Mouse (Mus musculus): ENCODE results near the gene Slc7a7. TPM values are rescaled to one million over a fixed set of nuclear protein-coding genes. Genes with fewer than 3 reads are reported as not detected.
A peak's percentile ranks its signal among the peaks of the same experiment; 100 is the strongest.

The Slc7a7 gene
- 6.2 and 8.4 TPM in 2 replicates for polyA plus RNA-seq (2016; fragmentation: Nextera tagmentation; extraction: Ambion mirVana)

DNA sequence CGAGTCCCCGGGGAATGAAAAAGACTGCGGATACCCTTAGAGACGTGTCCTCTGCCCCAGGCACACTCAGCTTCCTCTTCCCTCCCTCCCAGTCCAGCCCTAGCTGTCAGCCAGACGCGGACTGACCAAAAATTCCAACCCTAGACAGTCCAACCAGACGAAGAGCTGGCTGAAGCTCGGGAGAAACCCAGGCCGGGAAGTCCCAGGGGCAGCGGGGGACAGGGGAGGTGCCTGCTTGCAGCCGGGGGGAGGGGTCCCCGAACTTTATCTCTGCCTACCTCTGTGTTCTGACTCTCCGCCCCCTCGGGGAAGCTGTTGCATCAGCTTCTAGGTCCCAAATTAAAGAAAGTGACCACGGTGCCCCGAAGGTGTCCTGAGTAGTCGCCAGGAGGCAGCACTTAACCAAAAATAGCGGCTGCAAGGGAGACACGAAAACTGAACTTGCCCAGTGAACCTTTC, at the start of gene Slc7a7:
Gene Slc7a7, minus strand, starts transcription at position 158 of the 459 bp plus-strand sequence.
- peak within 1 kb of the TSS; percentile 84 for H3K27ac ChIP-seq

DNA sequence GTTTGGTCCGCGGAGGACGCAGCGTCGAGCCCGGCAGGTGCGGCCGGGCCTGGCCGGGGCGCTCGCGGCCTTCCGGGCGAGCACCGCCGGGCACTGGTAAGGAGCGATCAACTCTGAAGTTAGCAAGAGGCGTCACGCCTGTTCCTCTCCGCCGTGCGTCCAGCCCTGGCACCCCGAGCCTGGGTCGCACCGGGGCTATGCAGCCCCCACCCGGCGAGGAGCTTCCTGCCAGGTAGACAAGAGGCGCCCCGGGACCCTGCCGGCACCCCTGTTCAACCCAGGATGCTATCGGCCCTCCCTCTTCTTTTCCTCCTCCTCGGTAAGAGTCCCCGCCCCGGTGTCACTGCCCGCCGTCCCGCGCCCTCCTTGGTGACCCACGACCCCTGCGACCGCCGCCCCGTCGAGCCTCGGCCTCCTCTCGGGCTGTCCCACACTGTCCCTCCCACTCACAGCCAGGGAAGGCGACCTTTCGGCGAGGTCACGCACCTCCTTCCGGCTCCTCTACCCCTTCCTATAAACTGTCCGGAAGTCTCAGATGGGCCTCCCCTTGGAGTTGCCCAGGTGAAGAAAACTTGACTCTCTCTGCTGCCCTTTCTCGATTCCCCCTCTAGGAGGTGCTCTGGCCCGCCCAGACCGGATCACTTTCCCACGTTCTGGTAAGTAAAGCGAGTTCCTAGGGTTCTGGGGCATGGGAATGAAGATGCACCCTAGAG, 46.9 kb upstream of the Slc7a7 start:
- Histone ChIP-seq H3K36me3 (peaks cover 35% of the 10 kb centered on the region), H3K27me3 (ENCODE audit: insufficient read depth, poor library complexity, severe bottlenecking) (no peaks in the 10 kb centered on the region), H3K27ac (peak overlapping the region; percentile 93), H3K9me3 (no peaks in the 10 kb centered on the region), H3K4me3 (peak overlapping the region; percentile 80), H3K4me1 (peaks cover 21% of the 10 kb centered on the region)
- peak; percentile 87 for DNase-seq (ENCODE audit: low spot score)
- WGBS, result 1% methylated on average over 57 of the region's 57 CpGs

More for the DNA sequence above, at the start of gene Slc7a7:
- Histone ChIP-seq H3K36me3 (no peaks in the 10 kb centered on the region), H3K9me3 (no peaks in the 10 kb centered on the region), H3K27me3 (ENCODE audit: insufficient read depth, poor library complexity, severe bottlenecking) (peaks cover 5% of the 10 kb centered on the region; the same call in 1 of the 2 replicates), H3K4me3 (peak within 1 kb of the TSS; percentile 52), H3K4me1 (peaks cover 33% of the 10 kb centered on the region)
- 3% methylated on average over 19 of the region's 19 CpGs for WGBS
- DNase-seq (ENCODE audit: low spot score), result no peak

DNA sequence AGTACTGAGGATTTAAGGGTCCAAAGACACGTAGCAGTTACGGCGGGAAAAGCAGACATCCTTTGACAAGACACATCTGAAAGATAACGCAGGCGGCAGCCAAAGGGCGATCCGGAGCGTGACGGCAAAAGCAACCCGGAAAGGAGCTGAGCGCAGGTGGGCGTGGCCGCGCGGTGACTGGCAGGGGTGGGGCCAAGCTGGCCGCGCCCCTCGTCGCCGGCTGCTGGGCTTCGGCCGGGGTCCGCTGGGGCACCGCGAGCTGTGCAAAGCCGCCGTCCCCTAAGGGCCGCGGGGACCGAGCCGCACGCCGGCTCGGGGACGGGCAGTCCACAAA, 46.3 kb upstream of the Slc7a7 start, which contains the start of gene Lrp10:
Gene Lrp10, plus strand, starts transcription at position 179 of the 334 bp plus-strand sequence.
- Histone ChIP-seq H3K9me3 (no peaks in the 10 kb centered on the region), H3K4me3 (peak within 1 kb of the TSS; percentile 80), H3K36me3 (peaks cover 30% of the 10 kb centered on the region), H3K27ac (peak within 1 kb of the TSS; percentile 93), H3K27me3 (ENCODE audit: insufficient read depth, poor library complexity, severe bottlenecking) (no peaks in the 10 kb centered on the region), H3K4me1 (peaks cover 21% of the 10 kb centered on the region)
- WGBS, result under 1% methylated on average over 35 of the region's 35 CpGs
- DNase-seq (ENCODE audit: low spot score), result peak; percentile 95

DNA sequence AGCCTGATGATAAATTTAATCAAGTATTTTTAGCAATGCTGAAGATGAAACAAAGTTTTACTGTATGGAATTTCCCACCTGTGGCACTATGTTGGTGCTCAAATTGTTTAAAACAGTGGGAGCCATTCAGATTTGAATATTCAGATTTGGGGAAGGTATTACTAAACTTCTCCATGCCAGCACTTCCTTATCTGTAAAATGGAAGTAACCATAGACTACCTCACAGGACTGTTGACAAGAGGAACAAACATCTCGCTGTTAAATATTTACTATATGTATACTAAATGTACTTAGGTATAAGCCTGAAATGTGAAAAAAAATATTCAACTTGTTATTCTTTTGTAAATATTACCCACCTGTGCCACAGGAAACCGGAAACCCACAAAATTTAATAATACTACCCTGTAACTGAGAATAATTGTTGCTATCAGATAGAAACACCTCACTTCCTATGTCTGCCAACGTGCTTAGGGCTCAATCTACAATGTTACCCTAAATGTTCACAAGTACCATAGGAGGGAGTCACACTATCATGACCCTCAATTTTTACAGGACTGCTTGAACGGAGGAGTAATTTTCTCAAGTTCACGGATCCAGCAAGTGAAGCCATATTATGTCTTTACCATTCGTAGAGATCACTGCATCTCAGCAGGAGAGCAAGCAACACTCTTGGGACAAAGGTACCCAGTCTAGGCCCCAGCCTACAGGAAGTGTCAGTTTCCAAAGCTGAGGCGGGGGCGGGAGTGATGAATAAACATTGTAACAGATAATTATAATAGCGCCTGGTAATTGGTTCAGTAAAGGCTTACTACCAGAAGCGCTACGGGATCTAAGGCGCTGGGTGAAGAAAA, 45.8 kb upstream of the Slc7a7 start:
- Histone ChIP-seq H3K9me3 (no peaks in the 10 kb centered on the region), H3K27ac (peak overlapping the region; percentile 93), H3K36me3 (peaks cover 24% of the 10 kb centered on the region), H3K4me3 (peak overlapping the region; percentile 80), H3K27me3 (ENCODE audit: insufficient read depth, poor library complexity, severe bottlenecking) (no peaks in the 10 kb centered on the region), H3K4me1 (peaks cover 21% of the 10 kb centered on the region)
- no peak for DNase-seq (ENCODE audit: low spot score)
- WGBS, result 17% methylated on average over 12 of the region's 12 CpGs

DNA sequence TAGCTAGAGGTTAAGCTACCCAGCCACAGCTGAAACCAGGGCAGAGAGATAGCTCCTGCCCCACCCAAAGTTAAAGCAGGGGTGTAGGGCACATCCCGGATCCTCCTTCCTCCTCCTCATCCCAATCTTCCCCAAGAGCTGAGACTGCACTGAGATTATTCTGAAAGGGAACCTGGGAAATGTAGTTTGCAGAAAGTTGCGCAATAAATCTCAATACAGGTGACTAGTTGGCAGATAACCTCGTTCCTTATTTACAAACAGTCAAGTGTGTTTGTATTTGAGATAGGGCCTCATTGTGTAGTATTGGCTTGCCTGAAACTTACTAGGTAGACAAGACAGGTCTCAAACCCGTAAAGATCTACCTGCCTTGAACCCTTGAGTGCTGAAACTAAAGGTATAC, 44.6 kb upstream of the Slc7a7 start:
- Histone ChIP-seq H3K4me3 (no peak overlapping the region), H3K36me3 (peaks cover 12% of the 10 kb centered on the region; the same call in 1 of the 2 replicates), H3K4me1 (peaks cover 17% of the 10 kb centered on the region), H3K9me3 (no peaks in the 10 kb centered on the region), H3K27ac (no peak overlapping the region), H3K27me3 (ENCODE audit: insufficient read depth, poor library complexity, severe bottlenecking) (no peaks in the 10 kb centered on the region)
- DNase-seq (ENCODE audit: low spot score), result no peak
- WGBS, result 80% methylated on average over 4 of the region's 4 CpGs

DNA sequence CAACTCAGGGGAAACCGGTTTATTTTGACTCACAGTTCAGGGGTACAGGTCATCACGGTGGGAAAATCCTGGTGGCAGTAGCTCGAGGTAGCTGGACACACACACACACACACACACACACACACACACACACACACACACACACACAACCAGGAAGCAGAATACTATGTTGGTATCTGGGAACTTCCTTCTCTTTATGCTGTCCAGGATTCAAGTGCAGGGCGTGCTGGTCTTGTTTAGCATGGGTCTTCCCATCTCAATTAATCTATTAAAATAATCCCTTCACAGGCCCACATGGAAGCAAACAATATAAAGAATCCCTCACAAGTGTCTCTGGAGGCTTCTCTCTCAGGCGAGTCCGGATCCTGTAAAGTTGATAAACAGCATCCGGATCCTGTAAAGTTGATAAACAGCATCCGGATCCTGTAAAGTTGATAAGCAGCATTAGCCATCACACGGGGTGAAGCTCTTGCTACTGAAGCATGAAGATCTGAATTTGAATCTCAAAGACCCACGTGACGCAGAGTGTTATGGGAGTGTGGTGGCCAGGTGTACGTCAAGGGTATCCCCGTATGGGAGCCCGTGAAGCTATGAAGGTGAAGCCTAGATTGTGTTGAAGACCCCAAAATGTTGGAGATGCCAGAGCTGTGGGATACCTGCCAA, 40.5 kb upstream of the Slc7a7 start:
- no peaks in the 10 kb centered on the region for H3K9me3 ChIP-seq
- no peak overlapping the region for H3K4me3 ChIP-seq
- H3K27me3 ChIP-seq (ENCODE audit: insufficient read depth, poor library complexity, severe bottlenecking), result no peaks in the 10 kb centered on the region
- WGBS, result 75% methylated on average over 14 of the region's 14 CpGs
- H3K4me1 ChIP-seq, result no peaks in the 10 kb centered on the region
- no peak for DNase-seq (ENCODE audit: low spot score)
- H3K27ac ChIP-seq, result no peak overlapping the region
- H3K36me3 ChIP-seq, result no peaks in the 10 kb centered on the region

DNA sequence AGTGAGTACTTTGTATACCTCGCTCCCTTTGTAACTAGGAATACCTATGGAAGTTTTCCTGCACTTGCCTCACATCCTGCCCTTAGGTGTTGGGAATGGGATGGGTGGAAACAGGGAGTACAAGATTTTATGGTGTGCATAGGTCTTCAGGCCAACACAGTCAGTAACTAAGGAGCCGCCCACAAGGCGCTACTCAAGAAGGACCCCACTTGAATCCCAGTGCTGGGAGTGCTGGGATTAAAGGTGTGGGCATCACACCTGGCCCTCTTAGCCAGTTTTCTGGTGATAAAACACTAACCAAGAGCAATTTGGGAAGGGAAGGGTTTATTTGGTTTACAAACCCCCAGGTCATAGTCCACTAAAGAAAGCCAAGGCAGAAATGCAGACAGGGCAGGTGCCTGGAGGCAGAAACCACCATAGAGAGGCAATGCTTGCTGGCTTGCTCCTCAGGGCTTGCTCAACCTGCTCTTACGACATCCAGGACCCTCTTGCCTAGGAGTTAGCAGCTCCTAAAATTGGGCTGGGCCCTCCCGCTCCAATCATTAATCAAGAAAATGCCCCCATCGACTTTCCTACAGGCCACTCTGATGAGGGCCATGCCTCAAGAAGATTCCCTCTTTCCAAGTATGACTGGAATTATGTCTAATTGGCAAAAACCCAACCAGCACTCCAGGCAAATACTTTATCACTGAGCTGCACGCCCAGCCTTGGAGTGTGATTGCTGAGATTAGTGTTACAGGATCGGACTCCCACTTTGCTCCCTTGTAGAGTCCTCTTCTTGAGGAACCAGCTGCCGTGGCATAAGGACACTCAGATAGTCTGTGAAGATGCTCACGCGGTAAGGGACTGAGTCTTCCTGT, 37.3 kb upstream of the Slc7a7 start:
- Histone ChIP-seq H3K27ac (no peak overlapping the region), H3K4me1 (no peaks in the 10 kb centered on the region), H3K36me3 (no peaks in the 10 kb centered on the region), H3K9me3 (no peaks in the 10 kb centered on the region), H3K4me3 (no peak overlapping the region), H3K27me3 (ENCODE audit: insufficient read depth, poor library complexity, severe bottlenecking) (peaks cover 9% of the 10 kb centered on the region; the same call in 1 of the 2 replicates)
- WGBS, result 72% methylated on average over 11 of the region's 11 CpGs
- no peak for DNase-seq (ENCODE audit: low spot score)

DNA sequence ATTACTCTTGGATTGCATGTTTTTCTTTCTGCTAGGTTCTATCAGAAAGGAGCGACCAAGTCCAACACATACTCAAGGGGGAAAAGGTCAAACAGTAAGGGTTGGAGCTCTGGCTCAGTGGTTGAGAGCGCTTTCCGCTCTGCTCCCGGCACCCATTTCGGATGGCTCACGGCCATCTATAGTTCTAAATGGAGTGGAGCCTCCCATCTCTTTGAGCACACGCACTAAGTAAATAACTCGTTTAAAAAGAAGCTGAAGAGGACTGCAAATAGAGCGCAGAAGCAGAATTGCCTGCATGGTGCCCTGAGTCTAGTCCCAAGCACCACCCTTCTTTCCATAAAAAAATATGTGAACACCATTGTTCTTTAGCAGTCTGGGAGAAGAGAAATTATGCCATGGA, 36.0 kb upstream of the Slc7a7 start:
- WGBS, result 84% methylated on average over 9 of the region's 9 CpGs
- no peaks in the 10 kb centered on the region for H3K9me3 ChIP-seq
- H3K27me3 ChIP-seq (ENCODE audit: insufficient read depth, poor library complexity, severe bottlenecking), result peaks cover 9% of the 10 kb centered on the region; the same call in 1 of the 2 replicates
- no peak for DNase-seq (ENCODE audit: low spot score)
- H3K4me3 ChIP-seq, result no peak overlapping the region
- no peaks in the 10 kb centered on the region for H3K36me3 ChIP-seq
- no peak overlapping the region for H3K27ac ChIP-seq
- H3K4me1 ChIP-seq, result peaks cover 5% of the 10 kb centered on the region; the same call in 1 of the 2 replicates

DNA sequence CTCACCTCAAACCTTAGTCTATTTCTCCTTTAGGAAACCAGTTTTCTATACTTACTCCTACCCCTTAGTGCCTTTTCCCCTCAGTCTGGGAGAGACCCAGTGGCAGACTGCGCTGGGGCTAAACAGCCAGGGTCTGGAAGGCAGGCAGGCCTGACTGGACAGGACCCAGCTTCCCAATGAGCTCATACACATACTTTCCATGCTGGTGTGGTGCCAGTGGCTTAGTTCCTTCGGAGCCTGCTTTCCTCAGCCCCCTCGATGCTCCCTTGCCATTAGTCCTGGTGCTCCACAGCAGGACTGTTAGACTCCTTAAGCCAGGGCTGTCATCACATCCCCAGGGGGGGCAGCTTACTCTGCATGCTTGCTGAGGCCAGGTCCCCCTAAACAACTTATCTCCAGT, 27.9 kb upstream of the Slc7a7 start:
- H3K4me3 ChIP-seq, result no peak overlapping the region
- no peaks in the 10 kb centered on the region for H3K9me3 ChIP-seq
- 26% methylated on average over 3 of the region's 3 CpGs for WGBS
- H3K36me3 ChIP-seq, result peaks cover 13% of the 10 kb centered on the region
- no peaks in the 10 kb centered on the region for H3K27me3 ChIP-seq (ENCODE audit: insufficient read depth, poor library complexity, severe bottlenecking)
- no peak overlapping the region for H3K27ac ChIP-seq
- DNase-seq (ENCODE audit: low spot score), result no peak
- peaks cover 28% of the 10 kb centered on the region for H3K4me1 ChIP-seq

DNA sequence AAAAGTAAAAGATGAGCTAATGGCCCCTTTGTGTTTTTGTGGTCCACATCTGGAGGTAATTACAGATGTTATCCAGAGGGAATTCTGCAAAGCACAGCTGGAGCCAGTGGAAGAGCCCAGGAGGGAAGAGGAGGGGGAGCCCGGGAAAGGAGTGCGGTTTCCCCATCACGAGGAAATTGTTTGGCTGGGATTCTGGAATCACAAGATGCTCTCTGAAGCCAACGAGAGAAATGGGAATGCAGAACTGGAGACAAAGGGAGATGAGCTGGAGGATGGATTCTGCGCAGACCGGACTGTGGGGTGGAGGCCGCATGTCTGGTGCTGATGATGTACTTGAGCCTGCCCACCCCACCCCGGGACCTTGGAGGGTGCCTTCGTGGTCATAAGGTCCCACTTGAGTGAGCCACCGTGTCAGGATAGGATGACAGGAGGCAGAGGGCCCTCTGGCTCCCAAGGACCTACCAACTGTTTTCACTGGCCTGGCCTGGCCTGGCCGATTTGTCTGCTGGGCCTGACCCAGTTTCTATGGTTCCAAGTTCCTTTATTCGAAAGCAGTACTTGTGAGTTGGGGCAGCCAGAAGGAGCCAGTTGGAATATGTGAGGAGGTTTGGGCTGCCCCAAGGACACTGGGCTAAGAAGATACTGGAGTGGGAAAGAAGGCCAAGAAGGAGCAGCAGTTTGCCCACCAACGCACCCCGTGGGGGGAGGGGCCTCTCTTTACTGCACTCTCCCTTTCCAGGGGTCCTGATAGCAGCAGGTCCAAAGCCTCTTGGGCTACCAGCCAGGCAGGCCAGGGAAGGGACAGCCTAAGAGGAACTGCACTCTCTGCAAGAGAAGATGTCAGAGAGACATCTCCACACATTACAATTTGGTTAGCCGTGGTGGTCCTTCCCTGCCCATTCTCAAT, 26.4 kb upstream of the Slc7a7 start:
- Histone ChIP-seq H3K4me3 (no peak overlapping the region), H3K4me1 (peaks cover 26% of the 10 kb centered on the region), H3K27me3 (ENCODE audit: insufficient read depth, poor library complexity, severe bottlenecking) (no peaks in the 10 kb centered on the region), H3K27ac (peak overlapping the region; percentile 64), H3K9me3 (no peaks in the 10 kb centered on the region), H3K36me3 (peaks cover 28% of the 10 kb centered on the region)
- WGBS, result 49% methylated on average over 15 of the region's 15 CpGs
- no peak for DNase-seq (ENCODE audit: low spot score)

DNA sequence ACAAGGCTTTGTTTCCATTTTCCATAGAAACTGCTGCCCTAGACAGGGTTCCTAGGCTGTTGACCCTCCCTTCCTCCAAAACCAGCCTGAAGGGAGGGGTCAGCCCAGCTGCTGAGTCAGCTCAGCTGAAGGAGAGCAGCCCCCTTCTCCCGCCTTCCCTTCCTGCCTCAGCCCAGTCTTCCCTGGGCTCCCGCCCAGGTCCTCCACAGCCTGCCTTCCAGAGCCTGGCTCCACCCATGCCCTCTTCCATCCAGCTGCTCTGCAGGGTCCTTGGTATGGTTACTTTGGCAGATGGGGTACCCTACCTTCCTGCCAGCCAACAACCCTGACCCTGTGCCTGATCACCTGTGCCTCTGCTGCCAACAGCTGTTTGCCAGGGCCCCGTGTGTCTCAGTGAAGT, 25.6 kb upstream of the Slc7a7 start:
- 25% methylated on average over 3 of the region's 3 CpGs for WGBS
- peak overlapping the region; percentile 64 for H3K27ac ChIP-seq
- H3K9me3 ChIP-seq, result no peaks in the 10 kb centered on the region
- peaks cover 35% of the 10 kb centered on the region for H3K36me3 ChIP-seq
- peaks cover 23% of the 10 kb centered on the region for H3K4me1 ChIP-seq
- no peaks in the 10 kb centered on the region for H3K27me3 ChIP-seq (ENCODE audit: insufficient read depth, poor library complexity, severe bottlenecking)
- no peak for DNase-seq (ENCODE audit: low spot score)
- H3K4me3 ChIP-seq, result 0 out of 2 replicates have a peak overlapping the region, but pooled peaks have one; percentile 22
